Mouse (Mus musculus) small intestine, adult 2 months (tissue): ENCODE measurements at regions not wholly inside any gene's neighbourhood (a gene's known extent, or its start where the extent isn't known, plus 50 kb on each side); places are given as distances from the start of the nearest gene placed in this dataset.

Experiments used
- CTCF ChIP-seq: fragments of 200-500 bp; IDR thresholded peaks from 2 replicates; pipeline ENCODE4 v1.5.1; 2012; ENCODE audit warnings: low read depth, mild to moderate bottlenecking, control low read depth, inconsistent platforms, low read length, moderate library complexity, mixed read lengths; ENCODE audit not compliant: insufficient replicate concordance, insufficient read length; ENCODE audit errors: extremely low read depth
- POLR2A ChIP-seq: fragments of 200-500 bp; IDR thresholded peaks from 2 replicates; pipeline ENCODE4 v1.6.1; 2012; ENCODE audit warnings: low read depth, mild to moderate bottlenecking, control low read depth, inconsistent platforms, low read length, moderate library complexity

GRCm38 (mm10) chr17:64469754-64470400 lies 130.7 kb upstream of the Man2a1 start:
- TF ChIP-seq POLR2A, result no peak
- TF ChIP-seq CTCF, result no peak
